8 mouse cellular contexts compared by ENCODE assay signal in the genomic region with DNA sequence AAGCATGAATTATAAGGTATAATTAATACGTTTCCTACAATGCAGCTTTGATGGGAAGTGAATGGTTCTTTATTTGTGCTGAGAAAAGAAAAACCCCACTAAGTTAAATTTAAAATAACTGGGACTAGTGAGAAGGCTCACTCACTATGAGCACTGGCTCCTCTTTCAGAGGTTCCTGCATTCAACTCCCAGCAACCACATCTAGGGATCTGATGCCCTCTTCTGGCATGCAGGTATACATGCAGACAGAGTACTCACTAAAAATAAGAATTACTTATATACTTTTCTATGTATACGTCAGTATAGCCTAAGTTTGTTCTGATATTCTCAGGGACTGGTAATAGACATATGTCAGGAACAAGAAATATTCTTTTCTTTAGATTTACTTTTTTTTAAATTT. TPM values are rescaled to one million over a fixed set of nuclear protein-coding genes. Genes with fewer than 3 reads are reported as not detected.
A peak's percentile ranks its signal among the peaks of the same experiment; 100 is the strongest.
DNase-seq lines count a peak whose midpoint lies in the region; ATAC-seq and TF ChIP-seq lines count a peak whose summit lies in the region.

No protein-coding gene starts in this region.

- TF ChIP-seq POLR2A in kidney, adult 2 months (IDR thresholded peaks at IDR 0.05; ENCODE audit: low read depth, low read length): no peak
- no peak for TF ChIP-seq POLR2A in CH12.LX (IDR thresholded peaks at IDR 0.05; ENCODE audit: low read depth, low read length)

- H3K9ac ChIP-seq in kidney, embryonic 14.5 days (ENCODE audit: low read depth, low read length): no peak overlapping the region
- no peak overlapping the region for H3K9ac ChIP-seq in CH12.LX (ENCODE audit: insufficient read depth, low read depth)

- H3K36me3 ChIP-seq in kidney, adult 2 months (ENCODE audit: control insufficient read depth, insufficient read depth, low read length): no peaks in the 10 kb centered on the region
- no peaks in the 10 kb centered on the region for H3K36me3 ChIP-seq in kidney, embryonic 14.5 days (ENCODE audit: control insufficient read depth, insufficient read depth, low read length)
- peaks cover 0 to 1% of the 10 kb centered on the region in 2 experiments for H3K36me3 ChIP-seq in CH12.LX (replicated peaks in 1 of 2; ENCODE audit: control insufficient read depth in 1 of 2, insufficient read depth in 1 of 2, low read length in 1 of 2)

- no peak for ATAC-seq in kidney, embryonic 14.5 days (ENCODE audit: low FRiP score, low TSS enrichment)

- no peaks in the 10 kb centered on the region for H3K79me2 ChIP-seq in CH12.LX (replicated peaks; ENCODE audit: control insufficient read depth, extremely low read depth, insufficient read depth, poor library complexity, severe bottlenecking)

- no peak overlapping the region for H3K27ac ChIP-seq in kidney, adult 2 months (ENCODE audit: insufficient read depth, low read depth, low read length)
- H3K27ac ChIP-seq in kidney, embryonic 14.5 days (ENCODE audit: low read depth, low read length): no peak overlapping the region
- no peak overlapping the region for H3K27ac ChIP-seq in CH12.LX (ENCODE audit: insufficient read depth, low read depth)

- TF ChIP-seq EP300 in CH12.LX (IDR thresholded peaks at IDR 0.05; ENCODE audit: low read length): no peak

- no peak overlapping the region for H3K4me3 ChIP-seq in kidney, adult 2 months (ENCODE audit: insufficient read depth, low read depth, low read length)
- no peak overlapping the region for H3K4me3 ChIP-seq in kidney, embryonic 14.5 days (ENCODE audit: low read length)
- no peak overlapping the region for H3K4me3 ChIP-seq in CH12.LX (replicated peaks in 1 of 3; ENCODE audit: low read depth in 2 of 3, low read length in 2 of 3, poor library complexity in 1 of 3)

- DNase-seq in kidney, adult 2 months: peak; percentile 27
- DNase-seq in CH12.LX (ENCODE audit: extremely low read depth): peak; percentile 57
- peak; percentile 35 for DNase-seq in embryo, embryonic 10 days (ENCODE audit: low spot score)
- peak; percentile 41 for DNase-seq in mesoderm, embryonic 11.5 days (ENCODE audit: low read depth, low spot score)
- DNase-seq in adrenal gland, adult 8-10 months: no peak
- DNase-seq in urinary bladder, postnatal 10 days (ENCODE audit: low spot score): no peak
- no peak for DNase-seq in frontal cortex, postnatal 25 days (ENCODE audit: low spot score in 2 of 2)

- no peaks in the 10 kb centered on the region for H3K4me1 ChIP-seq in kidney, adult 2 months (ENCODE audit: control insufficient read depth, insufficient read depth, low read length)
- H3K4me1 ChIP-seq in kidney, embryonic 14.5 days (ENCODE audit: control insufficient read depth, insufficient read depth, low read length): no peaks in the 10 kb centered on the region
- peaks cover 15 to 25% of the 10 kb centered on the region in 2 experiments for H3K4me1 ChIP-seq in CH12.LX (ENCODE audit: control insufficient read depth in 1 of 2, insufficient read depth in 2 of 2)

- dilution Hi-C loops in CH12.LX (cut with MboI; ENCODE audit: extremely low pct_ligation_motif_present, extremely low pct_unique_long_range_greater_than_20kb, low sequenced_read_pairs): no loop called here

- TF ChIP-seq CTCF in kidney, adult 2 months (conservative IDR thresholded peaks at IDR 0.05; ENCODE audit: insufficient read depth, insufficient read length, low read depth, low read length): peak; percentile 34; the same call in 1 of the 2 replicates
- peak in 1 of 2 experiments; percentile 72; a peak in 3 of 4 replicates for TF ChIP-seq CTCF in CH12.LX (conservative IDR thresholded peaks at IDR 0.05 in 1 of 2, IDR thresholded peaks at IDR 0.05 in 1 of 2; ENCODE audit: low read depth in 2 of 2, low read length in 2 of 2)

- WGBS in kidney, adult 2 months: 66% methylated on average over 2 of the region's 2 CpGs
- 51% methylated on average over 2 of the region's 2 CpGs for WGBS in kidney, embryonic 14.5 days

- no peaks in the 10 kb centered on the region for H3K27me3 ChIP-seq in kidney, adult 2 months (replicated peaks; ENCODE audit: control insufficient read depth, insufficient read depth, low read length)
- H3K27me3 ChIP-seq in kidney, embryonic 14.5 days (ENCODE audit: control insufficient read depth, insufficient read depth, low read length): no peaks in the 10 kb centered on the region
- no peaks in the 10 kb centered on the region for H3K27me3 ChIP-seq in CH12.LX (replicated peaks)

- in situ Hi-C loops in CH12.LX (cut with MboI; ENCODE audit: low pct_ligation_motif_present, low pct_unique_long_range_greater_than_20kb, low sequenced_read_pairs): loop anchor here (25.0 kb wide), 1 partner anchor 758 kb away; no protein-coding TSS in a partner anchor

- no peaks in the 10 kb centered on the region for H3K9me3 ChIP-seq in kidney, embryonic 14.5 days (ENCODE audit: control insufficient read depth, low read length)
- H3K9me3 ChIP-seq in CH12.LX (replicated peaks; ENCODE audit: low read length): peaks cover 5% of the 10 kb centered on the region

- H3K4me2 ChIP-seq in kidney, embryonic 14.5 days (replicated peaks; ENCODE audit: low read depth, low read length): no peak overlapping the region
- H3K4me2 ChIP-seq in CH12.LX (ENCODE audit: insufficient read depth, low read depth, poor library complexity, severe bottlenecking): no peak overlapping the region

- peak; percentile 79 for TF ChIP-seq RAD21 in CH12.LX (IDR thresholded peaks at IDR 0.05; ENCODE audit: low read depth, low read length)

TF ChIP-seq in CH12.LX, 34 proteins besides CTCF, POLR2A, EP300 and RAD21:
- TF ChIP-seq MEF2A (IDR thresholded peaks at IDR 0.05; ENCODE audit: borderline replicate concordance, low read depth, low read length): 0 out of 2 replicates have a peak, but pooled peaks have one; percentile 23
- no peak for TF ChIP-seq JUN (IDR thresholded peaks at IDR 0.05; ENCODE audit: insufficient read depth, low read depth, low read length)
- 0 out of 2 replicates have a peak, but pooled peaks have one; percentile 18 for TF ChIP-seq IRF4 (IDR thresholded peaks at IDR 0.05; ENCODE audit: low read depth, low read length)
- TF ChIP-seq ETS1 (conservative IDR thresholded peaks at IDR 0.05; ENCODE audit: low read depth, low read length): no peak
- TF ChIP-seq HCFC1 (IDR thresholded peaks at IDR 0.05; ENCODE audit: low read depth, low read length): no peak
- TF ChIP-seq SMC3 (IDR thresholded peaks at IDR 0.05; ENCODE audit: low read depth, low read length): peak; percentile 67
- no peak for TF ChIP-seq USF2 (conservative IDR thresholded peaks at IDR 0.05; ENCODE audit: low read depth, low read length)
- TF ChIP-seq E2F4 (IDR thresholded peaks at IDR 0.05; ENCODE audit: insufficient replicate concordance, low read depth, low read length): no peak
- TF ChIP-seq ZC3H11A (IDR thresholded peaks at IDR 0.05; ENCODE audit: low read depth, low read length): peak; percentile 54; the same call in 1 of the 2 replicates

RNA-seq across cellular contexts. Expression of a gene that starts 24.7 kb away (rescaled TPM):
- 11.6 and 14.0 TPM in 2 replicates for polyA plus RNA-seq in kidney, adult 2 months (2012; rRNA removed)
- 23.9 and 31.9 TPM in 2 replicates for polyA plus RNA-seq in kidney, embryonic 14.5 days (2014; fragmentation: Nextera tagmentation; extraction: Ambion mirVana)
- total RNA-seq in CH12.LX (2012; rRNA removed) (15.6 and 16.3 TPM in 2 replicates), CH12.LX (2014; rRNA removed) (44.2 and 48.7 TPM in 2 replicates)
- polyA plus RNA-seq in CH12.LX (2012; ENCODE audit: insufficient read length, low read depth): 26.6 and 31.4 TPM in 2 replicates
- 1 to 10 TPM; 4.1 to 7.3 (median 5.4) TPM for total RNA-seq in adrenal gland, adult 8-10 months (2022)

Comparison
In these comparisons a context has a peak if more than half of its experiments do, and no peak if none do; other contexts are left out.
1. DNase-seq: peak in kidney, adult 2 months (single experiment), CH12.LX (single experiment), embryo, embryonic 10 days (single experiment) and mesoderm, embryonic 11.5 days (single experiment); none in adrenal gland, adult 8-10 months (single experiment), urinary bladder, postnatal 10 days (single experiment) and frontal cortex, postnatal 25 days (0 of 2).